Mouse (Mus musculus): Measurements from ENCODE around the gene Hemgn.

Hemgn gene

DNA sequence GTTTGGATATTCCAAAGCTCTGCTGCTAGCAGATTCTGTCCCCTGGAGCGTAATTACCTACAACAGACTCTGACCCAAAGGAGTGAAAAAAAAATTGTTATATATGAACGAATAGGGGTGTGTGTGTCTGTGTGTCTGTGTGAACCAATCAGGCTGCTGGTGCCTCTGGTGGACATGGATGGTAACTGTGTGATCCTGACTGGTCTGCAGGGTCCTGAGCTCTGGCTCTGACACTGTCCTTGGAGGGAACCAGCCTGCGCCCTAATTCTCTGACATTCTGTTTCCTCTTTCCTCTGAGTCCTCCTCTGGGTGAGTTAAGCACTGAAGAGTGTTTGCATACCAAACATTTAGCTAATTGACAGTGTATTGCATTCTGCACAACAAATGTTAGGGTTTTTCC lies 4.2 kb upstream of the Hemgn start:
- in situ Hi-C loops (cut with MboI, MseI), result loop anchor here in 1 of 2 experiments (25.0 kb wide), 1 partner anchor 870 kb away; no protein-coding TSS in a partner anchor

DNA sequence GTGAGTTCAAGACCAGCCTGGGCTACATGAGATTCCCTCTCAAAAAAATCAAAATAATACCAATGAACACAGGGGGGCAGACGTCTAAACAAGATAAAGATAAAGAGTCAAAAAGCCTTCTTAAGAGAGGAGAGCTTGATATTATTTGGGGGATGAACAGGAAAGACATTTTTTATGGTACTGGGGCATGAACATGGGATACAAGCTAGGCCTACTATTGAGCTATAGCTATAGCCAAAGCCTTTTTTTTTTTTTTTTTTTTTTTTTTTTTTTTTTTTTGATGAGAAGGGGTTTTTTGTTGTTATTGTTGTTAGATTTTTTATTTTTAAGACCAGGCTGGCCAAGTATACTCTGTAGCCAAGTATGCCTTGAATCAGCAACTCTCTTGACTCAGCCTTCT lies 1.2 kb downstream of the Hemgn start:
- in situ Hi-C loops (cut with MboI, MseI), result loop anchor here in 1 of 2 experiments (25.0 kb wide), 1 partner anchor 875 kb away; no protein-coding TSS in a partner anchor

DNA sequence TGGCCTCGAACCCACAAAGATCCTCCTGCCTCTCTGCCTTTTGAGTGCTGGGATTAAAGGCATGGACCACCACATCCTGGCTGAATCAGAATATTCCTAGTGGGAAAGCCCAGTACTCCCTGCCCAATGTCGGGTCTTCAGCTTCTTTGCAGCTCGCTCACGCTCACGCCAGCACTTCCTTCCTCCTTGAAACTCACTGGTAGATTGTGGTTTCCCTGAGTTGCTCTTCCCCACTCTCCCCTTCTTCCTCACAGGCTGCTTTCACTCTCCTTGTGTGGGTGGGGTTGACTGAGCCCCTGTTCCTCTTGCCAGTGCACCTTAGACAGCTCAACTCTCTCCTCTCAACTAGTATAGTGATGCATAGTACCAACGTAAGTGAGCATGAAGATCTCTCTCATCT lies 1.8 kb downstream of the Hemgn start:
- in situ Hi-C loops (cut with MboI, MseI), result loop anchor here in 1 of 2 experiments (25.0 kb wide), 1 partner anchor 876 kb away; no protein-coding TSS in a partner anchor

DNA sequence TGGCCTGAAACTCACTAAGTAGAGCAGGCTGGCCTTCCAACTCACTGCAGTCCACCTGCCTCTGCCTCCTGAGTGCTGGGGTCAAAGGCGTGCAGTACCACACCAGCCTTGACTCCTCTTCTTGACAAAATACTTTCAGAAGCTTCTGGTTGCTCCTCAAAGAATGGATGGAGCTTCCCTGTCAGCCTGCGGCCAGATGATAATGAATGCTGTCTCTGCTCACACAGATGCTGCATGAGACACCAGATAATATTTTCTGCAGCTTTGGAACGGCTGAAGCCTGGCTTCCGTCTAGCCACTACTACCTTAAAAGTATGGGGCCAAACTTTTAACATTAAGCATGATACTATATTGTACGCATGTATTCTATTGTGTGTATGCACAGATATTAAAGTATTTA lies 2.6 kb downstream of the Hemgn start:
- in situ Hi-C loops (cut with MboI, MseI), result loop anchor here in 1 of 2 experiments (25.0 kb wide), 1 partner anchor 877 kb away; no protein-coding TSS in a partner anchor

DNA sequence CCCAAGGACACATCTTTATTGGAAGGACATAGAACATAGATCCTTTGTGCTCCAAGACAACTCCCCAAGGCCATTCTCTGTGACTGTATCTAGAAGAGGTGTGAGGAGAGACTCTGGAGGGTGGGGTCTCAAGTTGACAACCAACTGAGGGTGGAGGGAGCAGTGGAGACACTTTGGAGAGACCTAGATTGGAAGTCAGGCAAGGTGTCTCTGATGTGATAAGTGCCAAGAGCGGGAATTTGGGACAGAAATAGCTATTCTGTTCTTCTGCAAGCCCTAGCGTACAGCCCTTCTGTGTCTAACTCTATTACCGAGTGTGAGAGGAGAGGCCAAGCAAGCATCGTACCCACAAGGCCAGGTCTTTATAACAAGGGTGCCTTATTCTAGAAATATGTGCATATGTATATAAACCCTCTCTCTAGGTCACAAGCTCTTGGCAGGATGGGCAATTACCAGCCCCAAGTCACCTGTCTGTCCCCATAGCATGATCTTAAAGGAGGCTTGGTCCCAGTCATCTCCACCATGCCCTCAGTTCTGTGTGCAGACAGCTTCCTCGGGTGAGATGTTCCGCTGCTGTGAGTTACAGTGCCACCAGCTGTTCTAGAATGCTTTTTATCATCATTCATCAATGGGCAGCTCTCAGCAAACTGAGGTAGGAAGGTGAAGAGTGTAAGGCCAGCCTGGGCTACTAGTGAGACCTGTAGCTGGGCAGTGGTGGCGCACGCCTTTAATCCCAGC lies 6.2 kb downstream of the Hemgn start:
- in situ Hi-C loops (cut with MboI, MseI), result loop anchor here in 1 of 2 experiments (25.0 kb wide), 1 partner anchor 880 kb away; no protein-coding TSS in a partner anchor

DNA sequence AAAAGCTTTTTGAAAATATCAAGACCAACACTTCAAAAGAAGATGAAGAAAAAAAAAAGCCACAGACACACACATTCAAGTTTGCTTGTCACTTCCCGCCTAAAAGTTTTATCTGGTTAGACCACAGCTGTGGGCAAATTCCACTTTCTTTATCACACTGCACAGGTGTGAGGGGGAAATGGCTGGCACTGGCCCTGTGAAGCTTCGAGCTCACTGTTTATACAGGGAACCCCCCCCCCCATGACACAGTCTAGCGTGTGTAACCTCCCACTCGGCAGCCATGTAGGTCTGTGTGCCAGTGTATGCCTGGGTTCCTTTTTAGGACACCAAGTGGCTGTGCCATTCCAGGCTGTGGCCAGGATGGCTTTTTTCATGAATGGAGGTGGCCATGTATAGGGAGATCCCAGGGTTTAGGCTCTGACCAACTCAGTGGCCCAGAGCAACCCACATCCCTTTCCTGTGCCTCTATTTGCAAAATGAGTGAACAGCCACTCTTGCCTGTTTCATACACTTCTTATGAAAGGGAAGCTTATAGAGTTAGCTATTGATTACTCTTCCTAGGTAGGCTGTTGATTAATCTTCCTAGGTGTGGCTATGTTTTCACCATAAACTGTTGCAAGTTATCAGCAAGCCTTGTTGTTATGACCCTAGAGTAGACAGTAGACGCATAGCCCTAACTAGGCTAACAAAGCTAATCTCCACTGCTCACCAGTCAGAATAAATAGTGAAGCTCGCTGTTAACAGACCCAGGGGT lies 9.1 kb downstream of the Hemgn start:
- in situ Hi-C loops (cut with MboI, MseI), result loop anchor here in 1 of 2 experiments (5.0 to 25.0 kb wide), 2 partner anchors 33 to 883 kb away; no protein-coding TSS in a partner anchor

DNA sequence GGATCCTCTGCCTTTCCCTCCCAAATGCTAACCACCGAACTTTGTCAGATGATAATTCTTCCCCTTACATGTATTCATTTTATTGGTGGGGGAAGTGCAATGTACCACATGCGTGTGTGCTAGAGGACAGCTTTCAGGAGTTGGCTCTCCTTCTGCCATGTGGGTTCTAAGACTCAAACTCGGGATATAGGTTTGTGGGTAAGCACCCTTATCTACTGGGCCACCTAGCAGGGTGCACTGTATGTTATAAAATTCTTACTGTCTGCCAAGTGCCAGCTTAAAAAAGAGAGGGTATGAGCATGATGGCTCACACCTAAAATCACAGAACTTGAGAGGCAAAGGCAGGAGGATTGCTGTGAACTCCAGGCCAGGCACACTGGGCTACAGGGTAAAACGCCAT lies 14.5 kb downstream of the Hemgn start:
- in situ Hi-C loops (cut with MboI, MseI), result loop anchor here in 1 of 2 experiments (5.0 kb wide), 1 partner anchor 48 kb away; no protein-coding TSS in a partner anchor

DNA sequence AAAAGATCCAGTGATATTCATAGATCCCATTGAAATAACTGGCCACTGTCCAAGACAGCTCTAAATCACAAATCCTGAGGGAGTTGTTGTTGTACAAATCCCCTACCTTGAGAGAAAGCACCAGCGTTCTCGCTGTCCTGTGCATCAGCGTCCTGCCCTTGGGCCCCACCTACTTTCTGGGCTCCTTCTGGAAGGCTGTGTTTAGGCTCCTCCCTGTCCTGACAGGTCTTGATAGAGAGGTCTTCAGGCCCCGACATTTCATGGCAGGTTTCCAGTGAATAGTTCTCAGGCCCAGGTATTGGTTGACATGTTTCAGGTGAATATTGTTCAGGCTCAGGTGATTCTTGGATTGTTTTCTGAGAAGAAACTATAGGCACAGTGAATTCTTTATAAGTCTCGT lies 17.6 kb downstream of the Hemgn start:
- in situ Hi-C loops (cut with MboI, MseI), result loop anchor here in 1 of 2 experiments (5.0 kb wide), 1 partner anchor 52 kb away; no protein-coding TSS in a partner anchor

DNA sequence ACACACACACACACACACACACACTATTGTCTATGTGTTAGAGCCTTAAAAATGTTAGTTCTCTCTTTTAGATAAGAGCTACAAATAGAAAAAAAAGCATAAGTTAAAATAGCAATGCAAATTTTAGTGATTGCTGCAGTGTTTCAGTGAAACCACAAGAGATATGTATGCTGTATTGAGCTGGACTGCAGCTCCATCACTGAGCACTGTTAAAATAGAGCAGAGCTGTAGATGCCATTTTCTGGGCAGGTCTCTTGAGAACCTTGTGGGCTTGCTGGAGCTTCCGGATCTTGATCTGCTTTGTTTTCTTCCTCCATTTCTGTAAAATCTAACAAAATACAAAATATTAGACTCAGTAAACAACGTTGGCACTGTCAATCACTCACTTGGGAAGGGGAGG lies 18.9 kb downstream of the Hemgn start:
- in situ Hi-C loops (cut with MboI, MseI), result no loop called here

DNA sequence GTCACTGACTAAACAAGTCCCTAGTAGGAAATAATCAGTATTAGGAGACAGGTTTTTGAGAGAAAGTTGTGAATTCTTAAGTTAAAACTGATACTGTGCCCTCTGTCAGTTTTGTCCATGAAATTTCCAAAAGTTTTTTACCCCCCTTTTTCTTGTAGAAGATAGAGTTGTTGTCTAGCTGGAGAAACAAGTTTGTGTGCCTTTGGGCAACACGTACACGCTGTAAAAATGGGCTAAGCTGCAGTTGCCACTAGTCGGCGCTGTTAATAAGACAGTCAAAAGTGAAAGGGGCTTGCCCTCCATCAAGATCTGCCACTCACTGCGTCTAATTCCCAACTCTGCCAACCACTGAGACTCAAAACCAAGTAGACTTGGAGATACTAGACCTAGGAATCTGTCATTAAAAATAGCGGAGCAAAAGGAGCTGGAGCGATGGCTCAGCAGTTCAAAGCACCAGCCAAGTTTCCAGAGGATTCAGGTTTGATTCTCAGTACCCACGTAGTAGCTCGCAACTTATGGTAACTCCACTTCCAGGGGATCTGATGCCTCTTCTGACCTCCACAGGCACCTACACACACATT lies 22.8 kb downstream of the Hemgn start:
- in situ Hi-C loops (cut with MboI, MseI), result no loop called here

DNA sequence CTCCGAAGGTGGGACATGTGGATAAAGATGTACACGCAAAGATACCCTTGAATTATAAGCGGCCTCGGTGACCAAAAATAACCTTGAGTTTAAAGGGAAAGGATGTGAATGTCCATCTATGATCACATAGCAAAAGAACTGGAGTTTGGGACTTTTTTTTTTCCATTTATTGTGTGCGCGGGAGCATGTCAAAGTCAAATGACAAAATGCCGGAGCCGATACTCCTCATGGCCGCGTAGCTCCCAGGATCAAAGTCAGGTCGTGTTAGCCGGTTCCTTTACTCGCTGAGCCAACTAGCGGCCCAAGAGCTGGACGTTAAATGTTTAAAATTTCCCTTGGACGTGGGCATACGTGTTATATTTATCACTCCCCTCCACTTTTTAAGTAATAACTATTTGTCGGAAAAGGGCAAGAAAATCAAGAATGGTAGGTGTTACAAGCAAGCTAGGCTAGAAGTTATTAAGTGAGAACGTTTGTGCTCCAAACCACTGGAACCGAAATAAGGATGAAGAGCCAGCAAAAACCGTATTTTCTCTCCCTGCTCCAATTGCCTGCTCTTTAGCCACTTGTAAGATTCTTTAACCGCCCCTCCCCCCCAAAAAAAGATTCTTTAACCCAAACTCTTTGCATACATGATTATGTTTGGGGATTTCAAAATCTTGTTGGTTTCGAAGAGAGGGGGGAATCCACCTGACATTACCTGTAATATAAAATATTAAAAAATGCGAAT lies 23.5 kb downstream of the Hemgn start:
- in situ Hi-C loops (cut with MboI, MseI), result loop anchor here in 1 of 2 experiments (10.0 kb wide), 2 partner anchors 55 to 85 kb away; no protein-coding TSS in a partner anchor

DNA sequence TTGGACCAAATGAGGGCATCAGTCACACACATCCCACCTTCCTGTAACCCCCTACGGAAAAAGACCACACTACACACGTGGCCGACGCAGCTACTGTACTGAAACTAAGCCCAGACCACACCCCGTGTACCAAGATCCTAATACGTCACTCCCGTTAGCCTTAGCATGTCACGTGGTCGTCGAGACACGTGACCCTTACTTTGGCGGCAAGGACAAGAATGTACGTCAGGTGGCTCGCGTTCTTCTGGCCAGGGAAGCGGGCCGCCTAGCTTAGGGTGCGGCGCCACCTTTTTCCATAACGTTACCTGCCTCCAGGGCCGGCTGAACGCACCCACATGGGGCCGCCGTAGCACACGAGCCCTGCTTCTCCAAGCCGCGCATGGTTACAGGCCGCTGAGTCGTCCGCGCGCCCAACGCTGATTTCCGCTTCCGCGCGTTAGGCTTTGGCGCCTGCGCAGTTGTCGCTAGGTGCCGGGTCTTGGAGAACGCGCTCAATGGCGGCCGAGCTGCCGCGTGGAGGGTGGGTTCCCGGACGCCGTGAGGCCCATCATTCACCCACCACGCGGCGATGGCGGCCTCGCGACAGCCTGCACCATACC lies 24.2 kb downstream of the Hemgn start, which contains the start of gene Trmo:
Gene Trmo (minus strand): TSS at position 425 of the 599 bp plus-strand sequence.
- in situ Hi-C loops (cut with MboI, MseI), result loop anchor here in 1 of 2 experiments (10.0 kb wide), 2 partner anchors 56 to 86 kb away; no protein-coding TSS in a partner anchor

DNA sequence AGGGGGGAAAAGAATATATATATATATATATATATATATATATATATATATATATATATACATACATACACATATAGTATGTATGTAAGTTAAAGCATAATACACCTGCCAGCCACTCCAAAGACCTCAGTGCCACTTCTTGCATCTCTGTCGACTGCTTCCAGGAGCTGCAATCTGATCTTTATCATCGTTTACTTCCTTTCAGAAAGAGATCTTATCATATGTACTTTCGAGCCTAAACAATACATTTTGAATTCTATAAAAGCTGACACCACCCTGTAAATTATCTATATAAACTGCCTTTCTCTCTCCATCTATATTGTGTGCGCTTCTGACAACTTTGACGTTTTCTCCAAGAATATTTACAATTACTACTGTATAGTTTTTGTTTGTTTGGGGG lies 24.8 kb downstream of the Hemgn start:
- in situ Hi-C loops (cut with MboI, MseI), result loop anchor here in 1 of 2 experiments (10.0 kb wide), 2 partner anchors 56 to 86 kb away; no protein-coding TSS in a partner anchor

DNA sequence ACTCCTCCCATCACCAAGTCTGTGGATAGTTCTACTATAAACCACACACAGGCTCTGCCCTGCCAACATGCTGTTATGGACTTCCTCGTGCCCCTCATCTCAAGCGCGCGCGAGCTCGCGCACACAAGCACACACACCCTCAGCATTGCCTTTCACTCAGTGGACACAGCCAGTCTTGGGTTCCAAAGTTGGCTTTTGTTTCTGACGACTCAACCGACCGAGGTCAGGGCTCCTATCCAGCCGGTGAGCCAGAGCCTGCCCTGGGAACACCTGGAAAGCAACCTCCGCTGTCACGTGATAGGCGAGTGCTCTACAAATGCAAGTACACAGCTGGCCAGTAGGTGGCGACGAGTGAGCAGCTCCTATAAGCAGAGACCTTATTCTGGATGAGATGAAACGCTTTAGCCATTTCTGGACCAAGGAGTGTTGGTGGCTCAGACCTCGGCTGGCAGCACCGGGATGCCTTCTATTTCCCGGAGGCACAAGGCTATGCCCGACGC lies 38.4 kb downstream of the Hemgn start:
- in situ Hi-C loops (cut with MboI, MseI), result loop anchor here (25.0 kb wide), 1 partner anchor 163 kb away; no protein-coding TSS in a partner anchor

DNA sequence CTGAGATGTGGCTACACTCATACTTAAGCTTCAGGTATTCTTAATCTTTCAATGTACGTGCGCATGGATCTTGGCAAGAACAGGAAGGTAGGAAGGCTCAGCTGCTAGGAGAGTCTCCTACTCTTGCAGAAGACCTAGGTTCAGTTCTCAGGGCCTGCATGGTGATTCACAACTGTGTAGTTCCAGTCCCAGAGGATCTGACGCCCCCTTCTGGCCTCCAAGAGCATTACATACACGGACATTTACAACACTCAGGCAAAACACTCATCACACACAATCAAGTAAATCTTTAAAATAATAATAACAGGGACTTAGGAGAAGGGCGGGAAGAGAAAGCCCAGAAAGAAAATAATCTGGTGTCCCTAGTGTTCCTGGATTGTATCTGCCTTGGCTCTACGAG lies 38.9 kb downstream of the Hemgn start:
- in situ Hi-C loops (cut with MboI, MseI), result loop anchor here (25.0 kb wide), 1 partner anchor 162 kb away; no protein-coding TSS in a partner anchor

DNA sequence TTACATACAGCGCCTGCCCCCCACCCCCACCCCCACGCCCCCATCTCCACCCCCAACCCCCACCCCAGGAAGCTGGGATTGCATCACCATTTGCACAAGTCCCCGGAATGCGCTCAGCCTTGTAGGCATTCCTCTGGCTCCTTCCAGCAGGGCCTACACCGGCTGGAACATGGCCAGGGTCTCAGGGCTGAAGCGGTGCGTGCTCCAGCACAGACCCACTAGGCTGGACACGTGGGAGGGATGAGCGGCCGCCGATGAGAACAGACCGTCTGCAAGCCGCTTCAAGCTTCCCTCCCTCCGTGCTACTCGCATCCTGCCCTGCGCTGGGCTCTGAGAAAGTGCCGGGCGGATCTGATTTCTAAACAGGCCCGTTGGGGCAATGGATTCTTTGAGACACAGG lies 42.3 kb downstream of the Hemgn start:
- in situ Hi-C loops (cut with MboI, MseI), result loop anchor here (25.0 kb wide), 1 partner anchor 159 kb away; no protein-coding TSS in a partner anchor

DNA sequence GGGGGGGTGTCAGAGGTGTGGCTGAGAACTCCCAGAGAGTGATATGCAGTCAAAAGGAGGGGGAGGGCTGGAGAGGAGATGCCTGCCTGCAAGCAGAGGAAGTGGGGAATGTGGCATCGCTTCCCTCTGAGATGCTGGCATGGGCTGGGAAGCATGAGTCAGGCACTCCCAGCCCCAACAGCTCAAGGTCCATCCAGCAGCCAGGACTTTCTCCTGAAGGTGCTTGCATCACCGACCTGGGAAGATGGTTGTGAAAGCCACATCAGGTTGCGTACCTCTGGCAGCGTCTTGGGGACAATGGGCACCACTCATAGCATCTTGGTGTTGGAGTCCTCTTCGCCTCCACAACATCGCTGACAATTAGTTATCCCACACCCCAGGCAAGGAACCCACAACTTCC lies 42.9 kb downstream of the Hemgn start:
- in situ Hi-C loops (cut with MboI, MseI), result loop anchor here (25.0 kb wide), 1 partner anchor 158 kb away; no protein-coding TSS in a partner anchor

DNA sequence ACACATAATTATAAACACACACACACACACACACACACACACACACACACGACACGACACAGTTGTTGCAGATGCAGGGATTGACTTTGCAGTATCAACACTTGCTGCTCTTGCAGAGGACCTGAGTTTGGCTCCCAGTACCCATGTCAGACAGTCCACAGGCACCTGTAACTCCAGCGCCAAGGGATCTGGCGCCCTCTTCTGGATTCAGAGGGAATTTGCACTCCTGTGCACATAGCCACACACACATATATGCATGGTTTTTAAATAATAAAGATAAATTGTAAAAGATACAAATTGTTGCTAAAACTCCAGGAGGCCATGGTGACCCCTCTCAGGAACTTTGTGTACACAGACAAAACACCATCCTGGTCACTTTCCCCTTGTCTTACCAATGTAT lies 44.2 kb downstream of the Hemgn start:
- in situ Hi-C loops (cut with MboI, MseI), result loop anchor here (5.0 to 25.0 kb wide), 2 partner anchors 62 to 157 kb away; no protein-coding TSS in a partner anchor

DNA sequence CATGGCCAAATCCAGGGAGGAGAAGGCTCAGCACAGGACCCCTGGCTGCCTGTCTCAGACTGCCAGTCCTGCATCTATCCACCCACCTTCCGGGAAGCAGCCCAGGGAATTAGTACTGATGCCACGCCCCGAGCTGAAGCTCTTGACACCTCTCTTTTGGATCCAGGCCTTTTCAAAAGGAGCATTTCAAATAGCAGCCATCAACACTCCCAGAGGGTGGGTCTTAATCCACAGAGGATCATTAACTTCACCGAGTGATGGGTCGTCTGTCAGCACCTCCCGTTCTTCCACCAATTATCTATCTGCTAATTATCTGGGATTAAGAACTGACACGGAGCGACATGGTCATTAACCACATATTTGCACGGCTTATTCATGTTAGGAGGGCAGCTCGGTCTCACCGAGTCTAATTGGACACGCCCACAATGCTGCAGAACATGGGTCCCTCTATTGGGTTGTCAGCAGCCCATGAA lies 45.8 kb downstream of the Hemgn start:
- in situ Hi-C loops (cut with MboI, MseI), result loop anchor here (5.0 to 25.0 kb wide), 2 partner anchors 60 to 155 kb away; no protein-coding TSS in a partner anchor

All from T-helper 17 cell (primary cell).